Mouse (Mus musculus): Measurements from ENCODE around the gene Cers4. TPM values are rescaled to one million over a fixed set of nuclear protein-coding genes. Genes with fewer than 3 reads are reported as not detected.

Gene Cers4
- total and polyA plus RNA-seq, 3 experiments, result 33.2 to 92.8 (median 33.6) TPM

- H3K36me3 ChIP-seq (ENCODE audit: control insufficient read depth, insufficient read depth, low read length), result no peaks in the 10 kb centered on the region; the same call in 1 of the 2 replicates
- H3K27me3 ChIP-seq (ENCODE audit: control insufficient read depth, insufficient read depth, low read length), result no peaks in the 10 kb centered on the region
- H3K27ac ChIP-seq, result no peak overlapping the region
- intact Hi-C loops (cut with DNase I), result no loop called here
- DNase-seq, result no peak
- TF ChIP-seq POLR2A (IDR thresholded peaks at IDR 0.05; ENCODE audit: insufficient read depth, low read depth, low read length) (no peak), CTCF (IDR thresholded peaks at IDR 0.05) (no peak), EP300 (IDR thresholded peaks at IDR 0.05; ENCODE audit: insufficient read depth, low read depth, low read length) (no peak)
- 42% methylated on average over 4 of the region's 4 CpGs for WGBS
- H3K79me2 ChIP-seq (replicated peaks; ENCODE audit: control insufficient read depth, insufficient read depth, low read length), result no peaks in the 10 kb centered on the region
- no peaks in the 10 kb centered on the region for H3K4me1 ChIP-seq (ENCODE audit: control insufficient read depth, insufficient read depth, low read length)
- H3K9ac ChIP-seq (ENCODE audit: low read depth, low read length), result no peak overlapping the region
- H3K4me3 ChIP-seq, result no peak overlapping the region
Observed at GRCm38 (mm10) chr8:4521472-4521871, 28.6 kb downstream of the Cers4 start.

GRCm38 (mm10) chr8:4523525-4523924 is 30.7 kb downstream of the Cers4 start:
- Histone ChIP-seq H3K4me1 (ENCODE audit: control insufficient read depth, insufficient read depth, low read length) (no peaks in the 10 kb centered on the region), H3K27ac (no peak overlapping the region), H3K4me3 (no peak overlapping the region), H3K79me2 (replicated peaks; ENCODE audit: control insufficient read depth, insufficient read depth, low read length) (no peaks in the 10 kb centered on the region), H3K36me3 (ENCODE audit: control insufficient read depth, insufficient read depth, low read length) (no peaks in the 10 kb centered on the region; the same call in 1 of the 2 replicates), H3K9ac (ENCODE audit: low read depth, low read length) (no peak overlapping the region), H3K27me3 (ENCODE audit: control insufficient read depth, insufficient read depth, low read length) (no peaks in the 10 kb centered on the region)
- DNase-seq, result no peak
- TF ChIP-seq CTCF (IDR thresholded peaks at IDR 0.05), result no peak
- TF ChIP-seq POLR2A (IDR thresholded peaks at IDR 0.05; ENCODE audit: insufficient read depth, low read depth, low read length), result no peak
- TF ChIP-seq EP300 (IDR thresholded peaks at IDR 0.05; ENCODE audit: insufficient read depth, low read depth, low read length), result no peak
- 91% methylated on average over 10 of the region's 10 CpGs for WGBS
- intact Hi-C loops (cut with DNase I), result no loop called here

Other genes starting within 250 kb of the Cers4 start
- 1 to 10 TPM; 2.7 to 3.8 TPM for gene Tgfbr3l, start 244.8 kb upstream of the Cers4 start, total RNA-seq (2021)
- gene Tgfbr3l, start 244.8 kb upstream of the Cers4 start, polyA plus RNA-seq (2012; rRNA removed), result 10.0 and 12.1 TPM in 2 replicates
- gene Snapc2, start 239.9 kb upstream of the Cers4 start, total RNA-seq (2021), result 10 to 100 TPM; 14.7 to 16.2 TPM
- gene Snapc2, start 239.9 kb upstream of the Cers4 start, polyA plus RNA-seq (2012; rRNA removed), result 18.5 and 38.1 TPM in 2 replicates
- gene Ctxn1, start 233.8 kb upstream of the Cers4 start, total RNA-seq (2021), result under 1 TPM; 0.60 to 0.91 TPM
- gene Ctxn1, start 233.8 kb upstream of the Cers4 start, polyA plus RNA-seq (2012; rRNA removed), result 5.2 and 5.7 TPM in 2 replicates
- 100 to 1,000 TPM in 1 of 2 experiments, 10 to 100 TPM in 1; 92.4 to 105 TPM for gene Timm44, start 217.1 kb upstream of the Cers4 start, total RNA-seq (2021)
- 92.8 and 117 TPM in 2 replicates for gene Timm44, start 217.1 kb upstream of the Cers4 start, polyA plus RNA-seq (2012; rRNA removed)
- 1 to 10 TPM; 2.9 to 5.1 TPM for gene Ccl25, start 167.8 kb upstream of the Cers4 start, total RNA-seq (2021)
- gene Ccl25, start 167.8 kb upstream of the Cers4 start, polyA plus RNA-seq (2012; rRNA removed), result 2.5 and 3.5 TPM in 2 replicates
- gene Elavl1, start 167.6 kb upstream of the Cers4 start, total RNA-seq (2021), result 10 to 100 TPM; 60.0 to 61.1 TPM
- gene Elavl1, start 167.6 kb upstream of the Cers4 start, polyA plus RNA-seq (2012; rRNA removed), result 25.9 and 32.5 TPM in 2 replicates
- 10 to 100 TPM in 1 of 2 experiments, 1 to 10 TPM in 1; 6.8 to 10.0 TPM for gene Zfp958, start 120.1 kb downstream of the Cers4 start, total RNA-seq (2021)
- 0.94 and 3.1 TPM in 2 replicates for gene Zfp958, start 120.1 kb downstream of the Cers4 start, polyA plus RNA-seq (2012; rRNA removed)